Mouse (Mus musculus) MEL (cell line): ENCODE results near the gene Fam98b. TPM values are rescaled to one million over a fixed set of nuclear protein-coding genes. Genes with fewer than 3 reads are reported as not detected.

Experiments
- polyA plus RNA-seq, 2 experiments: library from polyadenylated mRNA; stranded (reverse) in 1 of 2; unstranded in 1 of 2; fragments of >175 nt in 1 of 2; fragments of >200 nt in 1 of 2; gene quantifications; 2 replicates each; pipeline versions ENCODE4 v1.2.1 to v1.2.4; 2012; ENCODE audit warnings: low replicate concordance in 2 of 2, low read depth in 1 of 2; ENCODE audit not compliant: insufficient read length in 2 of 2, insufficient read depth in 1 of 2, missing spikeins in 1 of 2
- total RNA-seq: library from RNA; depleted of rRNA; stranded (reverse); fragments of 300-350 nt; gene quantifications from 2 replicates; pipeline ENCODE4 v1.2.3, GENCODE M21; 2012; rRNA removed

Gene Fam98b
- total and polyA plus RNA-seq, 3 experiments: 14.3 to 228 (median 54.9) TPM

Other genes with a start within 250 kb of the Fam98b start
- 19.9 and 21.9 TPM in 2 replicates for gene Spred1, start 128.4 kb upstream of the Fam98b start, total RNA-seq
- 10 to 100 TPM in 1 of 2 experiments, not detected in 1; 14.3 TPM for gene Spred1, start 128.4 kb upstream of the Fam98b start, polyA plus RNA-seq
- gene Rasgrp1, start 93.3 kb downstream of the Fam98b start, total RNA-seq: not detected in 2 replicates
- gene Rasgrp1, start 93.3 kb downstream of the Fam98b start, polyA plus RNA-seq: not detected